Mouse (Mus musculus) neural tube, embryonic 13.5 days (tissue): ENCODE measurements around the gene Slc5a4a. TPM values are rescaled to one million over a fixed set of nuclear protein-coding genes. Genes with fewer than 3 reads are reported as not detected.

Experiments
- ATAC-seq: fragments of 200-750 bp; cut with Nextera tagmentation; 2 replicates; pipeline ENCODE4 v1.8.0; 2017; ENCODE audit warnings: low read depth, mild to moderate bottlenecking, moderate TSS enrichment, moderate library complexity
- H3K27ac ChIP-seq: fragments of 300-500 bp; sonication (generic); replicated peaks from 2 replicates; pipeline ENCODE4 v1.5.1; 2015; ENCODE audit warnings: moderate library complexity, mild to moderate bottlenecking, inconsistent platforms
- H3K27me3 ChIP-seq: fragments of 300-500 bp; sonication (generic); 2 replicates; pipeline ENCODE4 v1.6.1; 2015; ENCODE audit warnings: mild to moderate bottlenecking, inconsistent platforms
- H3K36me3 ChIP-seq: fragments of 300-500 bp; sonication (generic); 2 replicates; pipeline ENCODE4 v1.6.1; 2015; ENCODE audit warnings: mild to moderate bottlenecking, inconsistent platforms
- H3K4me1 ChIP-seq: fragments of 300-500 bp; sonication (generic); replicated peaks from 2 replicates; pipeline ENCODE4 v1.6.1; 2015; ENCODE audit warnings: inconsistent platforms
- H3K4me2 ChIP-seq: fragments of 300-500 bp; sonication (generic); 2 replicates; pipeline ENCODE4 v1.6.1; 2015; ENCODE audit warnings: inconsistent platforms, mild to moderate bottlenecking, moderate library complexity
- H3K4me3 ChIP-seq: fragments of 300-500 bp; sonication (generic); 2 replicates; pipeline ENCODE4 v1.5.1; 2015; ENCODE audit warnings: mild to moderate bottlenecking, inconsistent platforms
- H3K9ac ChIP-seq: fragments of 300-500 bp; sonication (generic); 2 replicates; pipeline ENCODE4 v1.6.1; 2015; ENCODE audit warnings: moderate library complexity, mild to moderate bottlenecking, inconsistent platforms
- H3K9me3 ChIP-seq: fragments of 300-500 bp; sonication (generic); 2 replicates; pipeline ENCODE4 v1.6.1; 2016; ENCODE audit warnings: inconsistent platforms
- WGBS: fragments of 180-500 bp; shearing (Covaris S2); methylation state at CpG from one replicate; pipeline ENCODE4 v1.1.7; 2015; 5-methylcytosine and 5-hydroxymethylcytosine counted together
- microRNA counts: library from miRNA; unstranded; fragments of <30 nt; microRNA quantifications from one replicate; lab custom pipeline; 2016
- microRNA-seq: library from miRNA; unstranded; fragments of <30 nt; microRNA quantifications from one replicate; pipeline ENCODE4, GENCODE M21; 2016
- polyA plus RNA-seq: library from polyadenylated mRNA; unstranded; fragments of >200 nt; fragmentation: Nextera tagmentation; extraction: Ambion mirVana; gene quantifications from 2 replicates; pipeline ENCODE4 v1.2.1, GENCODE M21; 2015

The Slc5a4a gene
- polyA plus RNA-seq, 1 experiment from 2014 or later = not detected

DNA sequence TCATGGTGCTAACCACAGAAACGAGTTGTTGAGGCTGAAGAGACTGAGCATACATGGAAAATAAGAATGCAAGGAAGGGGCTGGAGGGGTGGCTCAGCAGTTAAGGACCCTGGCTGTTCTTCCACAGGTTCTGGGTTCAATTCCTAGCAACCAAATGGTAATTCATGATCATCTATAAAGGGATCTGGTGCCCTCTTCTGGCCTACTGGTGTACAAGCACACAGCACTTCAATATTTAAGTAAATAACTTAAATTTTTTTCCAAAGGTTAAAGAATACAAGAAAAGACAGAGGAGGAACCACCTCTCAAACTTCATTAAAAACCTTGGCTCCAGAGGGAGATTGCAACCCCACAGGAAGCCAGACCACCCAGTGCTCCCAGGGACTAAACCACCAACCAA lies 82.4 kb downstream of the Slc5a4a start:
- H3K4me3 ChIP-seq = no peak overlapping the region
- no peak overlapping the region for H3K27ac ChIP-seq
- peaks cover 32% of the 10 kb centered on the region for H3K36me3 ChIP-seq
- H3K9ac ChIP-seq = no peak overlapping the region
- no peak overlapping the region for H3K4me2 ChIP-seq
- 76% methylated on average over 1 of the region's 1 CpGs for WGBS
- H3K9me3 ChIP-seq = no peaks in the 10 kb centered on the region
- H3K27me3 ChIP-seq = no peaks in the 10 kb centered on the region
- peaks cover 9% of the 10 kb centered on the region for H3K4me1 ChIP-seq
- ATAC-seq = no peak

DNA sequence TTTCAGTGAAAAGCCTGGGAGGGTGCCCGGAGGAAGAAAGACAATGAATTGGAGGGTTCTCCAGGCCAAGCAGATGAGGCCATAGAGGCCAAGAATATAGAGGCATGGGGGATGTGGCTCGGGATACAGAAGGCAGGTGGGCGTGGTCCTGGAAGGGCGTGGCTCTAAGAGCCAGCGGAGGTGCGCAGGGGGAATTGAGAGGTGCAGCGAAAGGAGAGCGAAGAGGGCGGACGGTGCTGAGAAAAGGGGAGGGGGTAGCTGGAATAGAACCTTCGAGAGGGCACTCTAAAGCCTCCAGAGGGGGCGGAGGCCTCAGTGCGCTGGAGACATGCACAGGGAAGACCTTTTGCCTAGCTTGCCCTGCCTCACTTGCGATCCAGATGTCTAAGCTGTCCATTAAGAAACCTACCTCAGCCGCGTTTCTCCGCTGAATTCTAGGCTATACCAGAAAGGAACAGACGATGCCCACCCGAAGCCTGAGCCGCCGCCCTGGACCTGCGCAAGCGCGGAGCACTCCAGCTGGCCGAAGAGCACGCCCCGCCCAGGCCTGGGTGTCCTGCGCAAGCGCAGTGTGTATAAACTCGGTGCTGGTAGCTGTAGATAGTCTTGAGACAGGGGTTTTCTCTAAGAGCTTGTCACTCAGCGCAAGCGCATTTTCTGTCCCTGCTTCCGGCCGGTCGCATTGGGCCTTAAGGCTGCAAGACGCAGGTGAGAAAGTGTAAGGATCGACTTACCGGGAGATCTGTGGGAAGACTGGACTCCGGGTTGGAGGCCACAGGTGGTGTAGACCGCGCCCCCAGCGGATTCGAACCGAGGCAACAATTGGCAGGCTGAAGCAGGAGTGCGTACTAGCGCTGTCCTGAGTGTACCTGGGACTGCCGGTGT lies 90.3 kb downstream of the Slc5a4a start, which contains the start of gene Prmt2:
Gene Prmt2, minus strand, starts transcription at position 525 of the 885 bp plus-strand sequence.
- H3K9ac ChIP-seq = peak within 1 kb of the TSS; percentile 85
- H3K27ac ChIP-seq = peak within 1 kb of the TSS; percentile 93
- H3K27me3 ChIP-seq = no peaks in the 10 kb centered on the region
- H3K4me2 ChIP-seq = peak within 1 kb of the TSS; percentile 57
- H3K36me3 ChIP-seq = peaks cover 11% of the 10 kb centered on the region; the same call in 1 of the 2 replicates
- peak; percentile 98 for ATAC-seq
- no peaks in the 10 kb centered on the region for H3K9me3 ChIP-seq
- peaks cover 38% of the 10 kb centered on the region for H3K4me1 ChIP-seq
- peak within 1 kb of the TSS; percentile 76 for H3K4me3 ChIP-seq
- WGBS = under 1% methylated on average over 47 of the region's 47 CpGs

MicroRNA genes within 50 kb of the gene (microRNA counts, 519-probe panel; counts per million panel counts)
- 2,193 counts per million, percentile 17 among the panel's probes with 10 or more counts for microRNA mmu-miR-678 (lab: Ali Mortazavi, UCI)

Small RNAs within 50 kb of the gene (microRNA-seq; reads per million reads assigned to microRNA genes)
- gene Mir678 = not detected

Other genes with a start within 250 kb of the Slc5a4a start
- 279 and 287 TPM in 2 replicates for gene Smarcb1, start 225.8 kb upstream of the Slc5a4a start, polyA plus RNA-seq
- gene Chchd10, start 214.3 kb upstream of the Slc5a4a start, polyA plus RNA-seq = 46.4 and 54.4 TPM in 2 replicates
- gene Mmp11, start 211.0 kb upstream of the Slc5a4a start, polyA plus RNA-seq = 39.0 and 40.4 TPM in 2 replicates
- gene Gm867, start 206.8 kb upstream of the Slc5a4a start, polyA plus RNA-seq = 1.4 and 3.0 TPM in 2 replicates
- 1.2 TPM in 2 replicates for gene Vpreb3, start 204.4 kb upstream of the Slc5a4a start, polyA plus RNA-seq
- gene Gm5134, start 192.9 kb upstream of the Slc5a4a start, polyA plus RNA-seq = not detected in 2 replicates
- 12.0 and 12.4 TPM in 2 replicates for gene Zfp280b, start 114.8 kb upstream of the Slc5a4a start, polyA plus RNA-seq
- gene Slc5a4b, start 36.5 kb upstream of the Slc5a4a start, polyA plus RNA-seq = not detected in 2 replicates
- 211 and 221 TPM in 2 replicates for gene Prmt2, start 90.4 kb downstream of the Slc5a4a start, polyA plus RNA-seq
- 3.2 and 3.9 TPM in 2 replicates for gene S100b, start 106.4 kb downstream of the Slc5a4a start, polyA plus RNA-seq
- gene Dip2a, start 197.8 kb downstream of the Slc5a4a start, polyA plus RNA-seq = 13.7 and 15.0 TPM in 2 replicates